Mouse (Mus musculus): ENCODE measurements at regions not wholly inside any gene's neighbourhood (a gene's known extent, or its start where the extent isn't known, plus 50 kb on each side); places are given as distances from the start of the nearest gene placed in this dataset.
A peak's percentile ranks its signal among the peaks of the same experiment; 100 is the strongest.

DNA sequence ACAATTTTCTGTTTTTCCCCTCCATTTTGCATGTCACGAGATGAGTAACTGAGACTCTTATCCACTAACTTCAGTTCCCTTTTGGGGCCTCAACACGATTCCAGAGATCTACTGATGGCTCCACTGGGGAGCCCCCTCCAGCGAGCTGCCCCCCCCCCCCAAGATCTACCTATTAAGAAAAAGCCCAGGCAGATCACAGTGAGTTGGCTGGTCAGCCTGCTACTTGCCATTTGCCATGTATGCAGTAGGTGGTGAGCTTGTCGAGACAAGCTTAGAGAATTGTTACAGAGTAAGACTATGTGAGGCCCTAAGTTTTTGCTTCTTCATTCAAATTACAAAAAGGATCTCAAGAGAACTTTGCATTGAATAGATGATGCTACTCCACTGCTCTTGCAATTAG, 426.3 kb upstream of the Ubash3b start:
- DNase-seq = no peak

DNA sequence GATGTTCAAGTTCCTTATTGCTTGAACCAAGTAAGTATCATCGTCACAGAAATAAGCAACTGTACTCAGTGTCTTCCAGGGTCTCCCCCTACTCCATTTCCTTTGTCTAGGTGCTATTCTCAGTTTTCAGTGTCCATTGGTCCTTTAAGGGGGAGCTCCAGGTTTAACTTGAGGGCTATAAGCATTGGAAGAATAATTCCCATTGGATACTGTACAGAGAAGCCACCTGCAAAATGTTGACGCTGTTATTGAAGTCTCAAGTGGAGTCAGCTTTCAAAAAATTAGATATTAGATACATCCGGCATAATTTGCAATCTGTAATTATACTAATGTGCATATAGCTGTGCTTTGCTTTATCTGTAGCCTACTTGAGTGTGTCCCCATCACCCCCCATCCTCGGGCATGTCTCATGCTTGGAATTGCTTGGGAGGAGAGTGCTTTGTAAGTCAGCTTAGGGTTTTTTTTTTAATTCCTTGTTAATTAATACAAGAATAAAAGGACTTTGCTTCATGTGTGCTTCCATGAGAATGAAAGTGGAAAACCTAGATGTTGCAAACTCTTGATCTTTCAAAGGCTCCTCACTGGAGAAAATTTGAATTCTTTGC, 425.6 kb upstream of the Ubash3b start:
- no peak for DNase-seq

DNA sequence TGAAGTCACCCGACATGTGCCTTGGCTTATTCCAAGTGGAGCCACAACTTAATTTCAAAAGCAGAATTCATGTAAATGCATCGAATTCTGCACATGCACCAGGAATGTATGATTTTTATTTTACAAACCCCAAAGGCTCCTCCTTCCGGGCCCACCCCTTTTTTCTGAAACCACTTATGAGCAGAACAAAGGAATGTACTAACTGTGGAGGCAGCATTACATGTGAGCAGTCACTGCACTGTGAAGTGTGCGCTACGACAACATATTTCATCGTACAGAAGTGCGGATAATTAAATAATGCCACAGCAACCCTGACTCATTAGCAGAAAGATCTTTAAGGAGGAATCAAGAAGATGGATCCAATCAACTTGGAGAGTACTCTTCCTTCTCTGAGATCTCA, 424.8 kb upstream of the Ubash3b start:
- DNase-seq = peak in 1 of 2 experiments; percentile 19

DNA sequence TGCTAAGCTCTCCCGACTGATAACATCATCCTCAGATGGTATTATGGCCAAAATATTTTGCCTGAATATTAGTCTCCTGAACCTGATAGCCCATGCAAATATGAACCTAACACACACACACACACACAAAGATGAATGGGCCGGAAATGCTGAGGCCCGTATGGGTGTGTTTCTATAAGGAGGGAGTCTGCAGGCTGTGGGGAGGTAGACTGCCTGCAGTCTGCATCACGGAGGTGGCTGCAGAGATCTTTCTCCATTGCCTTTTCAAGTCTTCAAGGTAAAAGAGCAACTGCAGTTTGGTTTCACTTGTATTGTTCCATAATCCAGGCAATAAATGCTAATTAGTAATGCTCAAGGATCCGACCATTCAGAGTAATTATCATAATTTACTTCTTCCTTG, 424.3 kb upstream of the Ubash3b start:
- DNase-seq = peak in 1 of 2 experiments; percentile 15

DNA sequence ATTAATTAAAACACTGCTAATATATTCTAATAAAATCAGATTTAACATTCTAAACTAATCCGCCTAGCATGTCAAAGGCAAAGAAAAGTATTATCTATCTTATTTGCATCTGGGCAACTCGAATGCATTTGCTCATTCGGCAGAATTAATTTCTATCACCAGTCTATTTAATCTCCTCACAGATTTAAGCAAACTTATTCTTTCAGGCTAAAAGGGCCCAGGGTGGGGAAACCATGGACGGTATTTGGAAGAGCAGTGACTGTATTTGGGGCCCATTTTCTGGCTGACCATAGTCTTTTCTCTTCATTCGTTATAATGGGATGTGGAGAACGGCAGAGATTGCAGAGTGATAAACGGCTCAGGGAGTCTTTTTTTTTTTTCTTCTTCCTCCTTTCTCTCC, 423.5 kb upstream of the Ubash3b start:
- peak in 1 of 2 experiments; percentile 27 for DNase-seq

DNA sequence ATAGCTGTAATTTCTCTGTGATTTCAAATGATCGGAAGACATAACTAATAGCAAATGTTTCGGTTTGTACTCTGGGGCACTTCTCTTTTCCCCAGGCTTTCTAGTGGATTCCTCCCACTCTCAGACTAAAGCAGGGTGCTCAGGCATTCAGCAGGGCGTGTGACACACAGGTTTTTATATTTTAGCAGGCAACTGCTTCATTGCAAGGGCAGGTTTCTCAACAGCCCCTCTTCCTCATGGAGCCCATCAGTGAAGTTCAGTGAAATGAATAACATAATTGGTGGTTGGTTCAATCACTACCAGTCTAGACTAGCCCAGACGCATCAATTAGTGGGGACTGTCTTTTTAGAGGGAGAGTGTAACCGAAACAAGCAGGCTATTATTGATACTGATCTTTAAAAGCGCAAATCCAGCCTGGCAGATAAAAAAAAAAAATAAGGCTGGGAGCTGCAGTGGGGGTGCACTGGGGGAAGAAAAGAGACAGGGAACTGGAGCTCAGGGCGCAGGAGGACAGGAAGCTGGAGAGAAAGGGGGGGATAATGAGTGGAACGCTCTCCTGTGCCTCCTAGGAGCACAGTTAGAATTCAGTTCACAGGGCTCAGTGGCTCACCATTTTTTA, 422.3 kb upstream of the Ubash3b start:
- peak; percentile 35 to 39 for DNase-seq

DNA sequence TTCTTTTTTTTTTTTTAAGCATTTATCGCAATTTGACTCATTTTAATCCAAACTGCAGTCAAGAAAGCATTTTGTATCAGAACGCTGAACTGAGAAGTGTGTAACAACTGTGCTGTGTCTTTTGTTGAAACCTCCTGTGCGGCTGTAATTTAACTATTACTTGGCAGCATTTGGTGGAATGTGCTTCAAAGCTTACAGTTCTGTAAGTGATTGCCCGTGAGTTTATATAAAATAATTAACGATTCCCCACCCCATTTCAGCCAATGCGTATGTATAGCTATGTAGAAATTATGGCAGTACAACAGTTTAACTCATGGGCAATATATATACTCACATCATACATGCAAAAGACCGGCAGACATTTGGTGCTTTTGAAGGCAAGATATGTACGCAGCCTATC, 421.8 kb upstream of the Ubash3b start:
- DNase-seq = no peak

DNA sequence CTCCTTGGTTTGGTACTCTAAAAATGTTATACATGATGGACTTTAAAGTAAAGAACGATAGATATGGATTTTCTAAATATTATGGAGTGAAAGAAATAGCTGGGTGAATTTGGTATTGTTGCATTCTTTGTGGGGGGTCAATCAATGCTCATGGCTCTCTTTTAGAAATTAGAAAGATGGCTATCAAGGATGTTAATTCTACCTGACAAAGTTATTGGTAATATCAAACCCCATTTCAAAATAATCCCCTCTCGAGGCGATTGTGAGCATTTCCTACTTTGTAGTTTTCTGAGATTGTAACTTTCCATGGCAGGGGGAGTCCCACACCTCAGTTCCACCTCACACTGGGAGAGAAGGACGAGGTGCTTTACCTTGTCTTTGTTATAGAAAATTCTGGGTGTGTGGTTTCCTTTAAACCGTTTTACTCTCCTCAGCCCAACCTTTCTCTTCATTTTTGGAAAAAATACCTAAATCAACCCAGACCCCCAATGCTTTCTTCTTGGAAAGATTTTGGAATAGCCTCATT, 421.3 kb upstream of the Ubash3b start:
- peak in 1 of 2 experiments; percentile 21 for DNase-seq

DNA sequence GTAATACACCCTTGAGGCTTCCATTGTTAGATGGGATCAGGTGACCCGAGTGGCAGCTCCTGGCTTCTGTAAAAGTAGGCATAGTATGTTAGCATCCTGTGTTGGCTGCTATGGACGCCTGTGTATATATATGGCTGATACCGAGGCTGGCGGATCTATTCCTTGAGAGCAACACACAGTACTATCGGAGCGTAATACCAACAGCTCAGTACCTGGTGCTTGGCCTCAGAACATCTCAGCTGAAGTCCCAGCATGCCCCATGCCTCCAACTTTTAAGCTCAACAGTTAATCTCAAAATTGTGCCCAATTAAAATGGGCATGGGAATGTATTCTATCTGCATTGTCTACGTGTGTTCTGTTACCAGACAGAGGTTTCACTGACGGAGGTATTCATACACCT, 420.7 kb upstream of the Ubash3b start:
- DNase-seq = peak in 1 of 2 experiments; percentile 21

DNA sequence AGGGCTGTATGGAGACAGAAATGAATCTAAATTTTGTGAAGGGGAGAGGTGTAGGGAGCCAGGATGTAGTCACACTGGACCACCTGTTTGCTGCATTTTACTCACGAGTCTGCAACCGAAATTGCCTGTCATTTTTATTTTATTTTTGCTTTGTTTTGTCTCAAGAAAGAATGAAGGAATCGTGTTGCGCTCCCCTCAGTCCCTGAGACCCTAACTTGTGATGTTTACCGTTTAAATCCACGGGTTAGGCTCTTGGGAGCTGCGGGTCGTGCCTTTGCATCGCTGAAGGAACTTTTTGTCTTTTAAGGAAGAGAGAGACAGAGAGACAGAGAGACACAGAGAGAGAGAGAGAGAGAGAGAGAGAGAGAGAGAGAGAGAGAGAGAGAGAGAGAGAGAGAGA, 420.2 kb upstream of the Ubash3b start:
- no peak for DNase-seq

DNA sequence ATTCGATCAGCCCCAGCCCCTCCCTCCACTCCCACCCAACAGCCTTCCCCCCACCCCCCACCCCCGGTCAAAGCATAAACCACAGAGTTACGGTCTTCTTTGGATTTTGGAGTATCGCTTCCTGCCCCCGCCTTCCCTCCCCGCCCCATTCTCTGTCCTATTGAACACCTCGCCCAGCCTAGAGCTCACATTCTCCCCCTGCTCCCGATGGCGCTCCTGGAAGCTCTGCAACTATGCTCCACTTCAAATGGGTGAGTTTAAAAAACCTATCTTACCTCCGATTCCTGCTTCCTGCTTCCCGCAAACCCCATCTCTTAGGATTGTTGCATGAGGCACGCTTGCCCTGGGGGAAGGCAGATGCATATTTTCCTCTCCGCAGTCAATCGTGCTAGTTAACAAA, 419.7 kb upstream of the Ubash3b start:
- DNase-seq = peak; percentile 42 to 51

DNA sequence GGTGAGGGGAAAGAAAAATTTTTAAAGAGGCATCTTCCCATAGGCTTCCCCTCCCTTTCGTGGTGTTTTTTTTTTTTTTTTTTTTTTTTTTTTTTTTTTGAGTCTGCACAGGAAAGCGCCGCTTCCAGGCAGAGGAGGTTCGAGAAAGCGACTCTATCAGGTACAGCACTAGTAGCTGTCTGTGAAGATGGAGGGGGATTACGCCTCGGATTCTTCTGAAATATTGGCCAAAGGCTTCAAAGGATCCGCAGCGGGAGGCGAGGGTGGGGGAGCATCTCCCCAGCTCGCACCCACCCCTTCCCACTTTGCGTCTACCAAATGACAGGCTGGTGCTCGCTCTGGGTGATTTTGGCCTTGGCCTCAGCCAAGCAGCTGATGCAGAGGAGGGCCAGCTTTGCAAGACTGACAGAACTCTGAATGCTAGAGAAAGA, 419.1 kb upstream of the Ubash3b start:
- DNase-seq = peak; percentile 72 to 86

DNA sequence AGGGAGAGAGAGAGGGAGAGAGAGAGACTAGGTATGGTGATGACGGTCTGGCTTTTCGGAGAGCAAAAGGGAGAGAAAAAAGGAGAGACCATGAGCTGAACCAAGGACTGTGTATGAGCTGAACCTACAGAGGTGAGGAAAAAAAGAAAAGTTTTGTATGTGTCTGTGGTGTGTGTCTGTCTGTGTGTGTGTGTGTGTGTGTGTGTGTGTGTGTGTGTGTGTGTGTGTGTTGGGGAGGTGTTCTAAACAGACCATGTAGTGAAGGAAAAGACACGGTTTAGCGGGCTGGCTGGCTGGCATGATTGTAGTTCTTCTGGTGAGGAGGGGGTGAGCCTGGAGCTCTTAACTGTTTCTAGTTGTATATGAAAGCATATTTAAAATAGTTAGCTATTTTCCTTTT, 418.6 kb upstream of the Ubash3b start:
- peak in 1 of 2 experiments; percentile 23 for DNase-seq

DNA sequence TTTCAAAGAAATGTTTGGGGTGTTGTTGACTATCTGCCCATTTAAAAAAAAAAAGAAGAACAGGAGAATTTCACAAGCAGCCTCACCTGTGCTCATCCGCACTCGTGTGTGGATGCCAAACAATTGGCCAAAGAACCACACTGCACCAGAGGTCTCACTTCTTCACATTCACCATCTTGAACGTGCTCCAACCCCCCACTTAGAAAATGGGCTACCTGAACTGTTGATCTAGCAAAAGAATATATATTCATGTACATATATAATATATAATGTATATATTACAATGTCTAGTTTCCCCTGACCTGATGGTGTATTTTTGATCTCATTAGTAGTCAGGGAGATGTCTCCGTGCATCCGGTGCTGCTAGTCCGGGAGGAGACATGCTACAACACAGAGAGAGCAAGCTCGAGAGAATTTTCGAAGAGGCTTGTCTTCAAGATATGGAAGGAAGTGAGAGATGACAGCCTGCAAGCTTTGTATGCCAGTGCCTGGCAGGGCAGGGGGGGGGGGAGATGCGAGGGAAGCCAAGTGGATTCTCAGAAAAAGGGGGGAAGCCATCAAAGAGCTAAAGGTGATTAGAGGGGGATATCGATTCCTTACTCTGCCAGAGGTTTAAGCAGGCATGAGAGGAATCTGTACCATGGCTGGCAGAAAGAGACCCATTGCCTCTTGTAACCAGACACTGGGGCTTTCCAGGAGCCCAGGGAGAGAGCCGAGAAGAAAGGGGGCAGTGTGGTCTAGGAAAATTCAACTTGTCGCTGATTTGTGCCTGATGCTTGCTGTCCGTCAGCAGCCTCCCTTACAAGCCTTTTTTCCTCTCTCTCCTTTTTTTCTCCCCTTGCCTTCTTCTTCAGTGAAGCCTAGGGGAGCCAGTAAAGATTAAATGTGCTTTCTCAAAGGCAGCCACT, 417.9 kb upstream of the Ubash3b start:
- peak; percentile 66 to 73 for DNase-seq

DNA sequence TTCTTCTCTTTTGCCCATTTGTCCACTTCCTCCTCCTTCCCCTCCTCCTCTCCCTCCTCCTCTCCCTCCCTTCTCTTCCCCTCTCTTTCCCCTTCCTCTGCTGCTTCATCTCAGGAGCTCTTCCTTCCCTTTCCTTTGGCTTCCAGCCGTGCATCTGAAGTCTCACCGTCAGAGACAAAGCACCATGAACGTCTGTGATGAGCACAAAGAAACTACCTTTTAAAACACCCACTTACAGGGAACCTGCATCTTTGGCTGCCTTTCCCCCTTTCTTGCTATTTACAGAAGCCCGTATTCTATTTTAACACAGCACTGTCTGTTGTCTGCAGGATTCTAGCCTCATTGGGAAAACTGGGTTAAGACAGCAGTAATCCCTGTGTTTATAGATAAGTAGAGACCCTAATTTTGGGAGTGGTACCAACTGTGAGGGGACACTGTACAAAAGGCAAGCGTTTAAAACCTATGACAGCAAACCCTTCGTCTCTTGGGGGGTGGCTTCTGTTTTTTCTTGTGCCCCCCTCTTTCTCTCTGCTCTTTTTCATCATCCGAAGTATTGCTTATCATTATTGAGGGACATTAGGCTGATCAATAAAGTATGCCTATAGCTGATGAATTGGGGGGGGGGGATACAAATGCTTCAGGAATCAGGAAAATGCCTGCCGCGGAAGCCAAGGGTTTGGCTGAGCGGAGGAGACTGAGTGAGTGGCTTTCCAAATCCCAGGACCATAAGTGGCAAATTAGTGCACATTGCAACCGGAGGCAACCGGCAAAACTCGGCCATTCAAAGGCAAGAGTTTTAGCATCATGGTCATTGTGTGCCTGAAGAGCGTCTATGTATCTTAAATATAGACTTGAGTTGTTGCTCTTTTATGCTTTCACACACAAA, 417.0 kb upstream of the Ubash3b start:
- no peak for DNase-seq

DNA sequence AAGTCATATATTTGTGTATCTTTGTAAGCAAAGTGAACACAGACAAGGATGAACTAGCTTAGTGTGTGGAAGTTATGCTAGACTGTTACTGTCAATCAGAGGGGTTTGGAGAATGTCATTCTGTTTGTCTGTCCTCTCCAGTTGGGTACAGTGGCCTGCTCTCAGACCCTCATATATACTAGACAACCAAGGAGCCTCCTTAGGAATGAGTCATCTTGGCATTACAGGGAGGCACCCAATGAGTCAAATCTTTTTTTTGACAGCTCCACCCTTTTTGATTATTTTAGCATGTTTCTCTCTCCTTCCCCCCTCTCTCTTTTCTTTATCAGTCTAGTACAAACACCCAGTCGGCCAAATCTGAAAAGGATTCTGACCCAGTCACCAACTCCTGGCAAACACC, 416.3 kb upstream of the Ubash3b start:
- no peak for DNase-seq

DNA sequence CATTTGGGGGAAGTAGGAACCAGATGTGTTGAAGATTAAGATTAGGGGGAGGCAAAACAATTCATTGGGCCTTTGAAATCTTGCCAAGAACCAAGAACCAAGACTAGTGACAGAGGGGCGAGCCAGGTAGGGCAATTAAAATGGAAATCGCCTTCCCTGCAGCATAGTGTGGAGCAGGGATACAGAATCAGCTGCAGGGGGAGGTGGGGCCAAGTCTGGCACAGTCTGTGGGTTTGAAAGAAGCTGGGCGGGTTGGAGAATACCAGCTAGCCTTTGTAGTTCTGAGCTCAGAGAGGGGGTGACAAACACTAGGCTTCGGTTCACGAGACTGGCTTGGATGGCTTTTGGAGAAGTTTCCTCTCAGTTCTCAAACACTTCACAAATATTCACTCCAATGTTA, 414.3 kb upstream of the Ubash3b start:
- DNase-seq = no peak

DNA sequence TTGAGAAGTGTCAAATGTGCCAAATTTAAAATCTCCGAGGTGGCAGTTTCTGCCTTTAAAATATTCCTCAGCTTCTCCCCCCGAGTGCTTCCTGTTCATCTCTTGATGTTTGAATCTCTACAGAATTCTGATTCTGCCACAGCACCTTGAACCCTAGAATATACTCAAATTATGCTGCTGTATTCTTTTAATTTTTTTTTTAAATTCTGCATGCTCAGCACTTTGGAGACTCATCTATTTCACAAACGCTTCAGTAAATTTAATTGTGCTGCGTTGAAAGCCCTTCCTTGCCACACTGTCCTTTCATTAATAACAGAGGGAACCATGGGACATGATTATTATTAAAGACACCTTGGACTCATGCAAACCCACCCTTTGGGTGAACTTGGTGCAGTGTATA, 408.8 kb upstream of the Ubash3b start:
- no peak for DNase-seq

DNA sequence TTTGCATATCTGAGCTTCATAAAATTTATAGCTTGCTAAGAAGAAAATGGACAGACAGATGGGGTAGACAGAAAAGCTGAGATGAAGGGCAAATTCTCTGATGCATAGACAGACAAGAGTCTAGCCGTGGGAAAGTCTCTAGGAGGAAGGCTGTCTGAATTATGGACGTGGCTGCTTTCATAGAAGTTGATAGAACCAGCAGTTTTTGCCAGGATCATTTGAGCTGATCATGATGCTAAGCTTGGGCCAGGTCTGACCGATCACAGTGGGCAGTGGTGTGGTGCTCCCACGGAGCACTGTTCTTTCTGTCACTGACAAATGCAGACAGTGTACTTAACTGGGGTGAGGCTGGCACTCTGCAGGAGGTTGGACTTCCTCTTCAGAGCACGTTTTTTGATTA, 405.0 kb upstream of the Ubash3b start:
- no peak for DNase-seq

DNA sequence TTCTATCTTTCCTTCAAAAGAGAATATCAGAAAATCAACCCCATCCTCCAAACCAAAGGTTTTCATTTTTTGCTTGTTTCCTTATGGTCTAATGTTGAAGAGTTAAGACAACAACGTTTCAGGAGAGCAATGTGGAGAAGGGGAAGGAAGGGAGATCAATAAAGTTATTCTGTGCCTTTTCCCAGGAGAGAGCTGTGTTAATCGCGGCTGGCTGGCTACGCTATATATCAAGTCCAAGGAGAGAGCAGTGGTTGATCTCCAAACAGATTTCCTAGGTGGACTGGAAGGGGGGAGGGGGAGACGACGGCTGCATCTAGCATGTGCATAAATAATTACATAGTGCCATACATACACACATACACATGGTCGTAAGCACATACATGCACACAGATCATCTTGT, 404.3 kb upstream of the Ubash3b start:
- no peak for DNase-seq

DNA sequence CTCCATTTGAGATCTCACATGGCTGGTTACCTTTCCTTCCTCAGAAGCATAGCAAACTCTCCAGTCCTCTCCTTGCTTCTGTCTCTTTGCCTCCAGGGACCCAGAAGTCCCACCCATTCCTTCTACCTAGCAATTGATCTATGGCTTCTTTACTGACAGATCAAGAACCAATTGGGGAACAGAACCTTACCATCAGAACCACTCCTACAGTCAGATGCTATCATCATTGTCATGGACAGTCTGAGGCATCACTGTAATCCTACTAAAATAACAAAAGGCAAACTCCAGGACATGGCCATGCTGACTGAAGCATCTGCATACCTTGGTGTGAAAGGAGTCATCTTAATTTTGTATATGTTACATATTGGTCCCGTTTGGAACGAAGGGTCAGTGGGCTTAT, 401.9 kb upstream of the Ubash3b start:
- no peak for DNase-seq

DNA sequence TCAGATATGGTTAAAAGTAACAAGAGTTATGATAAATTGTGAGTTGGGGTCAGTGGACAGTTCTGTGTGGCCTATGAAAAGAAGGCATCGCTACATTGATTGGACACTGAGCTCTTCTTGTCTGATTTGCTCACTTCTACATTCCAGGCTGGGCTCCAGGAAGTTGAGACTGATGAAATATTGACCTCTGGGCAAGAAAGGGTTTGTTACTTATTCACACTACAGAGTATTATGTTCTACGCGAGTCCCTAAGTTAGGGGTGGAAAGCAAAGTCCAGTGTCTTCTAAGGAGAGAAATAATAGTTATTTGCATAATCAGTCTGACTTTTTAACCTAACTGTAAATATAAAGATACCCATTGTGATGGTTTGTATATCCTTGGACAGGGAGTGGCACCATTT, 397.0 kb upstream of the Ubash3b start:
- no peak for DNase-seq

DNA sequence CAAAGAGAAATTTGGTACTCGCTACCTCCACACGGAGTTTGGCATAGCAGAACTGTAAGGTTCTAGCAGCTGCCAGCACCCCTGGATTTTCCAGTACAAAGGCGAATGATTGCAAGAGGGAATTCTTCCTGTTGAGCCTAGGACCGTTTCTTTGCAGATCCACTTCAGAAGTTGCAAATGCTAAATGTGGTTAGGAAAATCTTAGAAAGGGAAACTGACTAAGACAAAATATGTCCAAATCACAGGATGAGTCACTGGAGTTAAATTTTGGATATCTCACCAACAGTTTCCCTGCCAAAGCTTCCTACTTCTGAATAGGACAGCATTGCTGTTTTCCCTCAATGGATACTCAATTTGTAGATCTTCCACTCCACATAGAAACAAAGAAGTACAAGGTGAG, 395.4 kb upstream of the Ubash3b start:
- DNase-seq = no peak
